ENCODE assay signal across 9 mouse cellular contexts in the genomic region with DNA sequence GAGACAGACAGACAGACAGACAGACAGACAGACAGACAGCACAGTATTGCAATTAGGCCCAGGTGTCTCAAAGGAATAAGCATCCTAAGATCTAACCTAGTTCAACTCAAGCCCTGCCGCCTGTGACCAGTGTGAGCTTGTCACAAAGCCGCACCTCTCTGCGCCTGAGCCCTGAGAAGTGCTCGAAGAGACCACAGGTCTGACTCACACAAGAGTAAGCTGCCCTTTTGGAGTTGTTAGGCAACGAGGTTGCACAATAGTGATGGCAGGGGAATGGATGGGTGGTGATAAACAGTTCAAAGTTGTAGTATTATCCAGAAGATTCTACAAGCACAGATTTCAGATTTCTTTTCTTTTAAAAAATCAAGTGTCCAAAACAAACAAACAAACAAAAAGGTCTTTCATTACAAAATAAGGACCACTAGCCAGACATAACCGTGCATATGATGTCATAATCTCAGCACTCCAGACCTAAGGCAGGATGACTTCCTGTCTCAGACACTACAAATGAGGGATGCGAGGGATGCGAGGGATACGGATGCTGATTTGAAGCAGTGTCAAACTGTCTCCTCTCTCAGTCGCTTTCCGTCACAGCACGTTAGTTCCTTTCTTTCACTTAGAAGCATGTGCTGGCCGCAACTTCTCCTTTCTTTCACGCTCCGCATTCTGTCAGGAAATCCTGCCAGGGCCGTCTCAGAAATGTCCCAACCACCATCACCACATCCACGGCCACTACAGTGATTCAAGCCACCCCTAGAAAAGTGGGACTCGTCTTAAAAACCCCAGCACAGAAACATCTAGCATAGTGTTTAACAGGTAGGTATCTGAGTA. TPM values are rescaled to one million over a fixed set of nuclear protein-coding genes. Genes with fewer than 3 reads are reported as not detected.
DNase-seq lines count a peak whose midpoint lies in the region; ATAC-seq and TF ChIP-seq lines count a peak whose summit lies in the region.
"Had no signal": no experiment of that assay in that cellular context is flagged by ENCODE, and none has a peak within 500 bp of the region (broad histone marks: within the 10 kb centered on the region; RNA-seq: fewer than 3 reads in every experiment).

No protein-coding gene starts in this region.

- intact Hi-C loops in heart, postnatal 14 days (cut with DNase I): no loop called here

- no peak for TF ChIP-seq POLR2A in MEL (IDR thresholded peaks at IDR 0.05; ENCODE audit: control insufficient read depth in 1 of 2, insufficient read depth in 1 of 2, low read depth in 1 of 2, low read length in 2 of 2, poor library complexity in 1 of 2)

- DNase-seq in heart, adult 8-10 months (ENCODE audit: low spot score): peak; percentile 35
- no peak for DNase-seq in heart, postnatal 14 days
- peak; percentile 90 for DNase-seq in MEL (ENCODE audit: low read depth, low spot score)
- DNase-seq in cerebellum, adult 11-12 months: no peak
- DNase-seq in kidney, adult 8-10 months: no peak
- no peak for DNase-seq in kidney, adult 18-20 months

- H3K27me3 ChIP-seq in MEL (ENCODE audit: control insufficient read depth in 1 of 2, insufficient read depth in 2 of 2, low read length in 2 of 2): no peaks in the 10 kb centered on the region
- H3K27me3 ChIP-seq in intestine, embryonic 16.5 days (replicated peaks; ENCODE audit: control insufficient read depth, insufficient read depth, low read length): no peaks in the 10 kb centered on the region

- TF ChIP-seq RAD21 in MEL (IDR thresholded peaks at IDR 0.05; ENCODE audit: low read depth, low read length): no peak

- peak in 1 of 2 experiments; percentile 49; a peak in 1 of 4 replicates for TF ChIP-seq EP300 in MEL (IDR thresholded peaks at IDR 0.05; ENCODE audit: low read depth in 1 of 2, low read length in 2 of 2)

- H3K27ac ChIP-seq in MEL (ENCODE audit: control insufficient read depth, low read depth, low read length): no peak overlapping the region
- no peak overlapping the region for H3K27ac ChIP-seq in intestine, embryonic 16.5 days (ENCODE audit: low read length)

- peaks cover 0 to 16% of the 10 kb centered on the region in 2 experiments; a peak in 2 of 4 replicates for H3K4me1 ChIP-seq in MEL (ENCODE audit: control insufficient read depth in 1 of 2, insufficient read depth in 2 of 2, low read length in 2 of 2)
- H3K4me1 ChIP-seq in intestine, embryonic 16.5 days (ENCODE audit: control insufficient read depth, insufficient read depth, low read length): 0 out of 2 replicates have a peak, but pooled peaks cover 5% of the 10 kb centered on the region

- no peak overlapping the region for H3K4me2 ChIP-seq in intestine, embryonic 16.5 days (ENCODE audit: low read depth, low read length)

- no peak for TF ChIP-seq CTCF in MEL (IDR thresholded peaks at IDR 0.05 in 2 of 3, conservative IDR thresholded peaks at IDR 0.05 in 1 of 3; ENCODE audit: control insufficient read depth in 1 of 3, insufficient read depth in 1 of 3, low read depth in 2 of 3, low read length in 3 of 3, poor library complexity in 1 of 3, severe bottlenecking in 1 of 3)

- no peak overlapping the region for H3K9ac ChIP-seq in MEL (ENCODE audit: control insufficient read depth, low read depth, low read length, poor library complexity, severe bottlenecking)
- H3K9ac ChIP-seq in intestine, embryonic 16.5 days (ENCODE audit: low read depth, low read length): no peak overlapping the region

- peaks cover 0 to 8% of the 10 kb centered on the region in 2 experiments; a peak in 2 of 4 replicates for H3K36me3 ChIP-seq in MEL (ENCODE audit: control insufficient read depth in 1 of 2, insufficient read depth in 2 of 2, low read length in 2 of 2)
- H3K36me3 ChIP-seq in intestine, embryonic 16.5 days (ENCODE audit: control insufficient read depth, insufficient read depth, low read length): no peaks in the 10 kb centered on the region
- H3K36me3 ChIP-seq: G1E had no signal

- H3K4me3 ChIP-seq in MEL (ENCODE audit: control insufficient read depth in 1 of 2, insufficient read depth in 1 of 2, low read depth in 2 of 2, low read length in 2 of 2): peak overlapping the region in 1 of 2 experiments; percentile 17; a peak in 2 of 4 replicates
- no peak overlapping the region for H3K4me3 ChIP-seq in intestine, embryonic 16.5 days (ENCODE audit: low read length)

- no peaks in the 10 kb centered on the region for H3K9me3 ChIP-seq in MEL (replicated peaks; ENCODE audit: insufficient read depth, low read length)
- H3K9me3 ChIP-seq in intestine, embryonic 16.5 days (ENCODE audit: control insufficient read depth, low read length): no peaks in the 10 kb centered on the region; the same call in 1 of the 2 replicates

- H3K79me2 ChIP-seq in MEL (ENCODE audit: control insufficient read depth, insufficient read depth, low read length, poor library complexity): no peaks in the 10 kb centered on the region

- 75% methylated on average over 18 of the region's 18 CpGs for WGBS in intestine, embryonic 16.5 days

- ATAC-seq in intestine, embryonic 16.5 days: peak; percentile 91
- ATAC-seq in monocyte, adult 5-6 weeks (replicated peaks; ENCODE audit: insufficient number of reproducible peaks, low FRiP score, low TSS enrichment, poor library complexity, severe bottlenecking): peak; percentile 75

TF ChIP-seq in MEL, 35 proteins besides CTCF, POLR2A, EP300 and RAD21:
- TF ChIP-seq MXI1 (IDR thresholded peaks at IDR 0.05; ENCODE audit: low read depth, low read length): peak; percentile 91
- no peak for TF ChIP-seq MEF2A (IDR thresholded peaks at IDR 0.05; ENCODE audit: extremely low read depth, insufficient replicate concordance, low read depth, low read length, poor library complexity, severe bottlenecking)
- peak; percentile 61; the same call in 1 of the 2 replicates for TF ChIP-seq TBP (IDR thresholded peaks at IDR 0.05; ENCODE audit: low read depth, low read length)
- peak; percentile 72 for TF ChIP-seq RCOR1 (IDR thresholded peaks at IDR 0.05; ENCODE audit: low read depth, low read length)
- TF ChIP-seq SIN3A (IDR thresholded peaks at IDR 0.05; ENCODE audit: low read length): peak; percentile 61; the same call in 1 of the 2 replicates
- TF ChIP-seq MAX (IDR thresholded peaks at IDR 0.05; ENCODE audit: low read length): peak; percentile 92
- no peak for TF ChIP-seq USF2 (IDR thresholded peaks at IDR 0.05; ENCODE audit: borderline replicate concordance in 1 of 2, insufficient read depth in 1 of 2, low read depth in 1 of 2, low read length in 2 of 2)
- no peak for TF ChIP-seq SMC3 (IDR thresholded peaks at IDR 0.05; ENCODE audit: low read depth, low read length)
- TF ChIP-seq ETS1 (IDR thresholded peaks at IDR 0.05; ENCODE audit: low read depth, low read length): peak; percentile 39; the same call in 1 of the 2 replicates
- no peak for TF ChIP-seq ZC3H11A (IDR thresholded peaks at IDR 0.05; ENCODE audit: low read depth, low read length)
- TF ChIP-seq MYC (IDR thresholded peaks at IDR 0.05; ENCODE audit: low read depth, low read length): peak; percentile 93

RNA-seq across cellular contexts. Expression of a gene that starts 24.2 kb away (rescaled TPM):
- 100 to 1,000 TPM; 122 to 145 (median 132) TPM for total RNA-seq in heart, adult 8-10 months (2022)
- total RNA-seq in heart, postnatal 14 days (2021): 100 to 1,000 TPM; 125 to 142 TPM
- total RNA-seq in MEL (2012; rRNA removed): 2.8 and 4.1 TPM in 2 replicates
- 10 to 100 TPM in 1 of 2 experiments, not detected in 1; 11.0 TPM for polyA plus RNA-seq in MEL (2012; ENCODE audit: insufficient read depth in 1 of 2, insufficient read length in 2 of 2, low read depth in 1 of 2, low replicate concordance in 2 of 2, missing spikeins in 1 of 2)
- polyA plus RNA-seq in intestine, embryonic 16.5 days (2015; fragmentation: Nextera tagmentation; extraction: Ambion mirVana): 116 and 117 TPM in 2 replicates
- total RNA-seq in monocyte, adult 5-6 weeks (2017): 28.8 to 49.4 TPM (median 38.9 TPM) in 3 replicates

RNA-seq across cellular contexts. Expression of a gene that starts 37.7 kb away (rescaled TPM):
- 10 to 100 TPM; 18.7 to 28.6 (median 22.0) TPM for total RNA-seq in heart, adult 8-10 months (2022)
- 10 to 100 TPM; 36.6 to 42.0 TPM for total RNA-seq in heart, postnatal 14 days (2021)
- 10.3 and 12.2 TPM in 2 replicates for total RNA-seq in MEL (2012; rRNA removed)
- 10 to 100 TPM in 1 of 2 experiments, not detected in 1; 20.2 TPM for polyA plus RNA-seq in MEL (2012; ENCODE audit: insufficient read depth in 1 of 2, insufficient read length in 2 of 2, low read depth in 1 of 2, low replicate concordance in 2 of 2, missing spikeins in 1 of 2)
- polyA plus RNA-seq in intestine, embryonic 16.5 days (2015; fragmentation: Nextera tagmentation; extraction: Ambion mirVana): 39.4 and 39.5 TPM in 2 replicates
- 91.0 to 131 TPM (median 108 TPM) in 3 replicates for total RNA-seq in monocyte, adult 5-6 weeks (2017)

Comparison
In these comparisons a context has a peak if more than half of its experiments do, and no peak if none do; other contexts are left out.
1. DNase-seq: peak in heart, adult 8-10 months (single experiment) and MEL (single experiment); none in heart, postnatal 14 days (0 of 2), cerebellum, adult 11-12 months (single experiment), kidney, adult 8-10 months (0 of 2) and kidney, adult 18-20 months (single experiment).